Mouse (Mus musculus): ENCODE results near the gene Ism1. TPM values are rescaled to one million over a fixed set of nuclear protein-coding genes. Genes with fewer than 3 reads are reported as not detected.

The Ism1 gene
- polyA plus RNA-seq, 1 experiment from 2014 or later: 1.9 TPM

- Histone ChIP-seq H3K27me3 (ENCODE audit: control insufficient read depth, insufficient read depth, low read length) (no peaks in the 10 kb centered on the region), H3K4me2 (replicated peaks; ENCODE audit: low read depth) (no peak overlapping the region), H3K4me3 (ENCODE audit: low read depth, low read length) (no peak overlapping the region), H3K9me3 (ENCODE audit: control insufficient read depth, low read length) (no peaks in the 10 kb centered on the region), H3K36me3 (ENCODE audit: control insufficient read depth, insufficient read depth, low read length) (no peaks in the 10 kb centered on the region), H3K27ac (replicated peaks) (no peak overlapping the region), H3K4me1 (replicated peaks; ENCODE audit: control insufficient read depth, insufficient read depth) (no peaks in the 10 kb centered on the region), H3K9ac (ENCODE audit: low read length) (no peak overlapping the region)
- WGBS: 62% methylated on average over 5 of the region's 5 CpGs
- ATAC-seq (ENCODE audit: low FRiP score, low TSS enrichment) (no peak), DNase-seq (ENCODE audit: low spot score) (no peak)
- no peak for TF ChIP-seq EP300 (optimal IDR thresholded peaks at IDR 0.05)
- no peak for TF ChIP-seq CTCF (IDR thresholded peaks at IDR 0.05; ENCODE audit: low read depth)
Observed at GRCm38 (mm10) chr2:139729377-139729776, 51.4 kb downstream of the Ism1 start.

- DNase-seq (ENCODE audit: low spot score) (no peak), ATAC-seq (ENCODE audit: low FRiP score, low TSS enrichment) (no peak)
- H3K27me3 ChIP-seq (ENCODE audit: control insufficient read depth, insufficient read depth, low read length): no peaks in the 10 kb centered on the region
- no peak overlapping the region for H3K27ac ChIP-seq (replicated peaks)
- no peaks in the 10 kb centered on the region for H3K9me3 ChIP-seq (ENCODE audit: control insufficient read depth, low read length)
- no peak overlapping the region for H3K9ac ChIP-seq (ENCODE audit: low read length)
- WGBS: 60% methylated on average over 1 of the region's 1 CpGs
- H3K4me2 ChIP-seq (replicated peaks; ENCODE audit: low read depth): no peak overlapping the region
- TF ChIP-seq CTCF (IDR thresholded peaks at IDR 0.05; ENCODE audit: low read depth) (peak; percentile 50), EP300 (optimal IDR thresholded peaks at IDR 0.05) (no peak)
- H3K4me1 ChIP-seq (replicated peaks; ENCODE audit: control insufficient read depth, insufficient read depth): no peaks in the 10 kb centered on the region
- H3K36me3 ChIP-seq (ENCODE audit: control insufficient read depth, insufficient read depth, low read length): no peaks in the 10 kb centered on the region
- no peak overlapping the region for H3K4me3 ChIP-seq (ENCODE audit: low read depth, low read length)
Observed at GRCm38 (mm10) chr2:139742381-139742780, 64.4 kb downstream of the Ism1 start.

GRCm38 (mm10) chr2:139757021-139757420 lies 79.0 kb downstream of the Ism1 start:
- TF ChIP-seq EP300 (optimal IDR thresholded peaks at IDR 0.05) (no peak), CTCF (IDR thresholded peaks at IDR 0.05; ENCODE audit: low read depth) (no peak)
- Histone ChIP-seq H3K27me3 (ENCODE audit: control insufficient read depth, insufficient read depth, low read length) (no peaks in the 10 kb centered on the region), H3K9ac (ENCODE audit: low read length) (no peak overlapping the region), H3K36me3 (ENCODE audit: control insufficient read depth, insufficient read depth, low read length) (no peaks in the 10 kb centered on the region), H3K27ac (replicated peaks) (no peak overlapping the region), H3K4me3 (ENCODE audit: low read depth, low read length) (no peak overlapping the region), H3K4me2 (replicated peaks; ENCODE audit: low read depth) (no peak overlapping the region), H3K4me1 (replicated peaks; ENCODE audit: control insufficient read depth, insufficient read depth) (no peaks in the 10 kb centered on the region), H3K9me3 (ENCODE audit: control insufficient read depth, low read length) (no peaks in the 10 kb centered on the region)
- 86% methylated on average over 8 of the region's 8 CpGs for WGBS
- ATAC-seq (ENCODE audit: low FRiP score, low TSS enrichment) (no peak; the same call in 1 of the 2 replicates), DNase-seq (ENCODE audit: low spot score) (no peak)

- ATAC-seq (ENCODE audit: low FRiP score, low TSS enrichment) (no peak), DNase-seq (ENCODE audit: low spot score) (no peak)
- TF ChIP-seq CTCF (IDR thresholded peaks at IDR 0.05; ENCODE audit: low read depth) (no peak), EP300 (optimal IDR thresholded peaks at IDR 0.05) (no peak)
- WGBS: 96% methylated on average over 1 of the region's 1 CpGs
- no peak overlapping the region for H3K9ac ChIP-seq (ENCODE audit: low read length)
- no peaks in the 10 kb centered on the region for H3K4me1 ChIP-seq (replicated peaks; ENCODE audit: control insufficient read depth, insufficient read depth)
- H3K36me3 ChIP-seq (ENCODE audit: control insufficient read depth, insufficient read depth, low read length): no peaks in the 10 kb centered on the region
- no peak overlapping the region for H3K4me2 ChIP-seq (replicated peaks; ENCODE audit: low read depth)
- no peak overlapping the region for H3K27ac ChIP-seq (replicated peaks)
- H3K27me3 ChIP-seq (ENCODE audit: control insufficient read depth, insufficient read depth, low read length): no peaks in the 10 kb centered on the region
- H3K9me3 ChIP-seq (ENCODE audit: control insufficient read depth, low read length): no peaks in the 10 kb centered on the region
- no peak overlapping the region for H3K4me3 ChIP-seq (ENCODE audit: low read depth, low read length)
Observed at GRCm38 (mm10) chr2:139757456-139757855, 79.5 kb downstream of the Ism1 start.

GRCm38 (mm10) chr2:139764355-139764754 lies 86.4 kb downstream of the Ism1 start:
- TF ChIP-seq EP300 (optimal IDR thresholded peaks at IDR 0.05): no peak
- Histone ChIP-seq H3K4me1 (replicated peaks; ENCODE audit: control insufficient read depth, insufficient read depth) (no peaks in the 10 kb centered on the region), H3K9me3 (ENCODE audit: control insufficient read depth, low read length) (no peaks in the 10 kb centered on the region), H3K27ac (replicated peaks) (no peak overlapping the region), H3K4me2 (replicated peaks; ENCODE audit: low read depth) (no peak overlapping the region), H3K36me3 (ENCODE audit: control insufficient read depth, insufficient read depth, low read length) (no peaks in the 10 kb centered on the region), H3K4me3 (ENCODE audit: low read depth, low read length) (no peak overlapping the region), H3K9ac (ENCODE audit: low read length) (no peak overlapping the region), H3K27me3 (ENCODE audit: control insufficient read depth, insufficient read depth, low read length) (no peaks in the 10 kb centered on the region)
- 74% methylated on average over 5 of the region's 5 CpGs for WGBS
- ATAC-seq (ENCODE audit: low FRiP score, low TSS enrichment): no peak
- DNase-seq (ENCODE audit: low spot score): no peak

- Histone ChIP-seq H3K4me3 (ENCODE audit: low read depth, low read length) (no peak overlapping the region), H3K27me3 (ENCODE audit: control insufficient read depth, insufficient read depth, low read length) (no peaks in the 10 kb centered on the region), H3K9ac (ENCODE audit: low read length) (no peak overlapping the region), H3K36me3 (ENCODE audit: control insufficient read depth, insufficient read depth, low read length) (no peaks in the 10 kb centered on the region), H3K4me1 (replicated peaks; ENCODE audit: control insufficient read depth, insufficient read depth) (no peaks in the 10 kb centered on the region), H3K4me2 (replicated peaks; ENCODE audit: low read depth) (no peak overlapping the region), H3K9me3 (ENCODE audit: control insufficient read depth, low read length) (no peaks in the 10 kb centered on the region), H3K27ac (replicated peaks) (no peak overlapping the region)
- no peak for TF ChIP-seq EP300 (optimal IDR thresholded peaks at IDR 0.05)
- TF ChIP-seq CTCF (IDR thresholded peaks at IDR 0.05; ENCODE audit: low read depth): no peak
- ATAC-seq (ENCODE audit: low FRiP score, low TSS enrichment) (no peak), DNase-seq (ENCODE audit: low spot score) (no peak)
- WGBS: 68% methylated on average over 8 of the region's 8 CpGs
Observed at GRCm38 (mm10) chr2:139774949-139775570, 97.1 kb downstream of the Ism1 start.
